Mouse (Mus musculus): ENCODE data around the gene Slc2a8.

The Slc2a8 gene

GRCm38 (mm10) chr2:32928947-32929829 lies 52.7 kb downstream of the Slc2a8 start:
- DNase-seq (ENCODE audit: low read depth) = no peak

- peak; percentile 76 for DNase-seq (ENCODE audit: low read depth)
Observed at GRCm38 (mm10) chr2:32928235-32928946, 53.5 kb downstream of the Slc2a8 start.

- peak; percentile 67 for DNase-seq (ENCODE audit: low read depth)
Observed at GRCm38 (mm10) chr2:32927624-32928234, 54.2 kb downstream of the Slc2a8 start.

- DNase-seq (ENCODE audit: low read depth) = no peak
Observed at GRCm38 (mm10) chr2:32926330-32927075, 55.4 kb downstream of the Slc2a8 start.

GRCm38 (mm10) chr2:32924306-32924844 lies 57.5 kb downstream of the Slc2a8 start:
- no peak for DNase-seq (ENCODE audit: low read depth)

GRCm38 (mm10) chr2:32923551-32924250 lies 58.2 kb downstream of the Slc2a8 start:
- no peak for DNase-seq (ENCODE audit: low read depth)

All from fibroblast of lung, adult 2 months (primary cell).